Mouse (Mus musculus): ENCODE measurements at regions not wholly inside any gene's neighbourhood (a gene's known extent, or its start where the extent isn't known, plus 50 kb on each side); places are given as distances from the start of the nearest gene placed in this dataset.

DNA sequence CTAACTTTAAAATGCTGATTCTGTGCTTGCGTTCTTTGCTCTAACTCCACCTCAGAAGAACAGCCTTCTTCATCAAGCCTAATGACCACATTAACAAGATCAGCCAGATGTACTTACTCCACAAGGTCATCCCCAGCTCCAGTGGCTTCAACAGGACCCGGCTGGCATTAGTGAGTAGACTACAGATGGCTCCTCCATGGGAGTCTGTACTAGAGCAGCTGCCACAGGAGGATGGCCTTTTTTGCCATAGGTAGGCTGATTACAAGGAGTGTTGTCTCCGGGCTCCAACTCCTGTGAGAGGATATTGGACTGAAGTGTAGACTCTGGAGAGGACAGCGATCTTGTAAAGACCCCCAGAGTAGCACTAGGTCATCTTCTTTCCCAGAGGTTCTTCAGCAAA is 729.7 kb downstream of the Galc start:
- H3K27ac ChIP-seq (ENCODE audit: low read depth) = no peak overlapping the region
- 87% methylated on average over 4 of the region's 4 CpGs for WGBS
- no peak for TF ChIP-seq CTCF (IDR thresholded peaks at IDR 0.05; ENCODE audit: low read depth)
- no peak for TF ChIP-seq EP300 (IDR thresholded peaks at IDR 0.05; ENCODE audit: low read depth)
- H3K4me3 ChIP-seq (ENCODE audit: low read depth, low read length) = no peak overlapping the region
- no peak overlapping the region for H3K9ac ChIP-seq (replicated peaks; ENCODE audit: low read depth, low read length)
- no peaks in the 10 kb centered on the region for H3K36me3 ChIP-seq (replicated peaks; ENCODE audit: control insufficient read depth, insufficient read depth, low read length)
- DNase-seq (ENCODE audit: low spot score) = no peak
- ATAC-seq (ENCODE audit: insufficient read depth, low read depth) = no peak
- no peak overlapping the region for H3K4me2 ChIP-seq (ENCODE audit: low read depth, low read length)
- H3K9me3 ChIP-seq (replicated peaks; ENCODE audit: control insufficient read depth, low read length) = no peaks in the 10 kb centered on the region
- H3K4me1 ChIP-seq (ENCODE audit: control insufficient read depth, insufficient read depth) = peaks cover 4% of the 10 kb centered on the region; the same call in 1 of the 2 replicates
- no peaks in the 10 kb centered on the region for H3K27me3 ChIP-seq (ENCODE audit: control insufficient read depth, insufficient read depth, low read length)

DNA sequence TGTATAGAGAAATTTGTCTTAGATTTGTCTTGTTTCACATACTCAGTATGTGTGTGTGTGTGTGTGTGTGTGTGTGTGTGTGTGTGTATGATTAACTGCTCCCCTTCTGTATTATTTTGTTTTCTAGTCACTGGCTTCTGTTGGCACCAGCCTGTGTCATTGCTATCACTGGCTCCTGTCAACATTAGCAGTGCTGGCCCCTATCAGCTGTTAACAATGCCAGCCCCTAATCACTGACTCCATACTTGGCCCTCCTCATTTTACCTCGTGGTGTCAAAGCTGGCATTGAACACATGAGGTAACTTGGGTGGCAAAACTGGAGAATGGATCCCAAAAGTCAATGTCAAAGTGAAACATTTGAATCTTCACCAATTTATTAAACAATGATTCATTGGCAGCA is 733.3 kb downstream of the Galc start:
- WGBS = 3% methylated on average over 1 of the region's 1 CpGs

DNA sequence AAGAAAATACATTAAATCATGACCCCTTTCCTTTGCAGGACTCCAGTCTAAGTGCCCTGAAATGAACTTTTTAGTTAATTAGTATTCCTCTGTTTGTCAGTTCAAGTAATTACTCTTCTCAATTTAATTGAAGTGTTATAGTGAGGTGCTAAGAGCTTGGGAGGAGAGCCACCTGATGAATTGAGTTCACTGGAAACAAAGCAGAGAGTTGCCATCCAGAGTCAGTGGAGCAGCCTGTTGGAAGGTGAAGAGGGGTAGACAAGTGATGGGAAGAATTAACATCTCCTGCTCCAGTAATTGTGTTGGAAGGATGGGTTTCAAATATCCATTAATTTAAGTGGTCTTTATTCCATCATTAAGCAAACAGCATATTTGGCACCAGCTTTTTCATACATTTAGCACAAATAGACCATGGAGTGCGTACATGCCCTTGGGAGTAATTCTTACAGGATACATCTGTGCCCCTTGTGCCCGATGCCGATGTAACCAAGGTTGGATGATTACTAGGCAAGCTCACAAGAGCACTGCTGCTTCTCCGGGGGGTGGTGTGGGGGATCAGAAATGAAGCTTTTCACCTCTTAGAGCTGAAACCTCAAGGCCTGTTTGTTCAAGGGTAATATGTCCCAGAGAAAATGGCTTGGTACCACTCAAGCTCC is 739.3 kb downstream of the Galc start:
- Histone ChIP-seq H3K9me3 (replicated peaks; ENCODE audit: control insufficient read depth, low read length) (no peaks in the 10 kb centered on the region), H3K27me3 (ENCODE audit: control insufficient read depth, insufficient read depth, low read length) (no peaks in the 10 kb centered on the region), H3K4me1 (ENCODE audit: control insufficient read depth, insufficient read depth) (peaks cover 3% of the 10 kb centered on the region; the same call in 1 of the 2 replicates), H3K4me2 (ENCODE audit: low read depth, low read length) (no peak overlapping the region), H3K4me3 (ENCODE audit: low read depth, low read length) (no peak overlapping the region), H3K27ac (ENCODE audit: low read depth) (no peak overlapping the region), H3K9ac (replicated peaks; ENCODE audit: low read depth, low read length) (no peak overlapping the region), H3K36me3 (replicated peaks; ENCODE audit: control insufficient read depth, insufficient read depth, low read length) (no peaks in the 10 kb centered on the region)
- ATAC-seq (ENCODE audit: insufficient read depth, low read depth) (no peak), DNase-seq (ENCODE audit: low spot score) (no peak)
- 84% methylated on average over 4 of the region's 4 CpGs for WGBS
- TF ChIP-seq CTCF (IDR thresholded peaks at IDR 0.05; ENCODE audit: low read depth) = no peak
- no peak for TF ChIP-seq EP300 (IDR thresholded peaks at IDR 0.05; ENCODE audit: low read depth)

More for the DNA sequence above, 733.3 kb downstream of the Galc start:
- ATAC-seq (ENCODE audit: insufficient read depth, low read depth) = peak; percentile 73
- Histone ChIP-seq H3K27me3 (ENCODE audit: control insufficient read depth, insufficient read depth, low read length) (no peaks in the 10 kb centered on the region), H3K36me3 (replicated peaks; ENCODE audit: control insufficient read depth, insufficient read depth, low read length) (no peaks in the 10 kb centered on the region), H3K4me2 (ENCODE audit: low read depth, low read length) (no peak overlapping the region), H3K4me3 (ENCODE audit: low read depth, low read length) (no peak overlapping the region), H3K4me1 (ENCODE audit: control insufficient read depth, insufficient read depth) (peaks cover 4% of the 10 kb centered on the region; the same call in 1 of the 2 replicates), H3K9ac (replicated peaks; ENCODE audit: low read depth, low read length) (no peak overlapping the region), H3K9me3 (replicated peaks; ENCODE audit: control insufficient read depth, low read length) (no peaks in the 10 kb centered on the region), H3K27ac (ENCODE audit: low read depth) (no peak overlapping the region)
- TF ChIP-seq CTCF (IDR thresholded peaks at IDR 0.05; ENCODE audit: low read depth) (no peak), EP300 (IDR thresholded peaks at IDR 0.05; ENCODE audit: low read depth) (no peak)
- peak; percentile 10 for DNase-seq (ENCODE audit: low spot score)

DNA sequence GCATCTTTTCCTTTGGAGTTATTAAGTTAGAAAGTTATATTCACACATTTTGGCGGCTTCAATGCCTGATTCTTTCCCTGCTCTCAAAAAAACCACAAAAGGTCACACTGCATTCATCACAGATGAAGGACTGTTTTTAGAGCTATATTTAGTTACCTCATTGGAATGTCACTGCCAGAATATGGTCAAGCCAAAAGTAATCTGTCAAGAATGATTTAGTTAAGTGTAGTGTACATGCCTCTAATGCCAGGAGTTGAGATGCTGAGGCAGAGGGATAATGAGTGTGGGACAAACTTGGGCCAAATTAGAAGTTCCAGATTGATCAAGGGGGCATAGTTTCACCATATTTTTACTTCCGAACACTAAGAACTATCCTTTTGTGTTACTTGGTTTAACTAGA is 741.7 kb downstream of the Galc start:
- peak; percentile 83 for ATAC-seq (ENCODE audit: insufficient read depth, low read depth)
- 42% methylated on average over 2 of the region's 2 CpGs for WGBS
- Histone ChIP-seq H3K9me3 (replicated peaks; ENCODE audit: control insufficient read depth, low read length) (no peaks in the 10 kb centered on the region), H3K4me1 (ENCODE audit: control insufficient read depth, insufficient read depth) (peaks cover 3% of the 10 kb centered on the region; the same call in 1 of the 2 replicates), H3K4me2 (ENCODE audit: low read depth, low read length) (no peak overlapping the region), H3K36me3 (replicated peaks; ENCODE audit: control insufficient read depth, insufficient read depth, low read length) (no peaks in the 10 kb centered on the region), H3K9ac (replicated peaks; ENCODE audit: low read depth, low read length) (no peak overlapping the region), H3K27me3 (ENCODE audit: control insufficient read depth, insufficient read depth, low read length) (no peaks in the 10 kb centered on the region), H3K27ac (ENCODE audit: low read depth) (peak overlapping the region; percentile 52), H3K4me3 (ENCODE audit: low read depth, low read length) (no peak overlapping the region)
- TF ChIP-seq EP300 (IDR thresholded peaks at IDR 0.05; ENCODE audit: low read depth) = no peak
- no peak for TF ChIP-seq CTCF (IDR thresholded peaks at IDR 0.05; ENCODE audit: low read depth)
- peak; percentile 48 for DNase-seq (ENCODE audit: low spot score)

DNA sequence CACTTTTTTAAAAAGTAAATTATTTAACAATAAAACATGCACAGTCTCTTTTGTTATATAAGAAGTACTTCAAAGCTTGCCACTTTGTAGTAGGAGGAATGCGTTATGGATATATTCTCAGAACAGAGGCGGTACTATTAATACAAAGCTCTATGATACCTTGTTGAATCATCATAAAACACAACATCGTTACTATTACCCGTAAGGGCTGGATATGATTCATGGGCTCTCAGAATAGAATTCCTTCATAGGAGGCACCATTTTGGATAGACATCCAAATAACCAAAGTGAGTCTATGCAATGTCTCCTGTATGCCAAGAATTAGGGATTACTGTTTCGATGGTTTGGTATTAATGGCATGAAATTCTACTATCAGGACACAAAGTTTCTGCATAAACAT is 743.5 kb downstream of the Galc start:
- H3K4me1 ChIP-seq (ENCODE audit: control insufficient read depth, insufficient read depth) = peaks cover 3% of the 10 kb centered on the region; the same call in 1 of the 2 replicates

DNA sequence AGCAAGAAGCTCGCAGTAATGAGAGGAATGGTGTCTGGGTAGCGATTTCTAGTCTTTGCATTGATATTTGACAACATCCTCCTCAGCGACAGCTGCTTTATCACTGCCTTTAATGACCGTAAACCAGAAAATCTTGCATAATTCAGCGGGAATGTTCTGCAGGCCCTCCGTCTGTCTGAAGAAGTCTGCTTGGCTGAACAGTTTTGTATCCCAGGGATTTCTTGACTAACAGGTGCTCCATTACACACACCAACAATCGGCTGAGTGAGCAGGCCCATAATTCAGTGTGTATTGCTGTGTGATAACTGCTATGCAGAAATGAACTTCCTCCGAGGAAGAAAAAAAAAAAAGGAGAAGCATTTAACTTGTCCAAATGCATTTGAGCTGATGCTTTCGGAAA is 747.4 kb downstream of the Galc start:
- DNase-seq (ENCODE audit: low spot score) (no peak), ATAC-seq (ENCODE audit: insufficient read depth, low read depth) (no peak)
- WGBS = 69% methylated on average over 9 of the region's 9 CpGs
- Histone ChIP-seq H3K27ac (ENCODE audit: low read depth) (no peak overlapping the region), H3K36me3 (replicated peaks; ENCODE audit: control insufficient read depth, insufficient read depth, low read length) (no peaks in the 10 kb centered on the region), H3K9ac (replicated peaks; ENCODE audit: low read depth, low read length) (no peak overlapping the region), H3K27me3 (ENCODE audit: control insufficient read depth, insufficient read depth, low read length) (no peaks in the 10 kb centered on the region), H3K4me1 (ENCODE audit: control insufficient read depth, insufficient read depth) (no peaks in the 10 kb centered on the region), H3K4me2 (ENCODE audit: low read depth, low read length) (no peak overlapping the region), H3K4me3 (ENCODE audit: low read depth, low read length) (no peak overlapping the region), H3K9me3 (replicated peaks; ENCODE audit: control insufficient read depth, low read length) (no peaks in the 10 kb centered on the region)
- TF ChIP-seq EP300 (IDR thresholded peaks at IDR 0.05; ENCODE audit: low read depth) = no peak
- no peak for TF ChIP-seq CTCF (IDR thresholded peaks at IDR 0.05; ENCODE audit: low read depth)

More for the DNA sequence above, 743.5 kb downstream of the Galc start:
- Histone ChIP-seq H3K27ac (ENCODE audit: low read depth) (no peak overlapping the region), H3K27me3 (ENCODE audit: control insufficient read depth, insufficient read depth, low read length) (no peaks in the 10 kb centered on the region), H3K4me2 (ENCODE audit: low read depth, low read length) (no peak overlapping the region), H3K36me3 (replicated peaks; ENCODE audit: control insufficient read depth, insufficient read depth, low read length) (no peaks in the 10 kb centered on the region), H3K4me3 (ENCODE audit: low read depth, low read length) (no peak overlapping the region), H3K9me3 (replicated peaks; ENCODE audit: control insufficient read depth, low read length) (no peaks in the 10 kb centered on the region), H3K9ac (replicated peaks; ENCODE audit: low read depth, low read length) (no peak overlapping the region)
- no peak for ATAC-seq (ENCODE audit: insufficient read depth, low read depth)
- WGBS = 93% methylated on average over 5 of the region's 5 CpGs
- TF ChIP-seq EP300 (IDR thresholded peaks at IDR 0.05; ENCODE audit: low read depth) = no peak
- TF ChIP-seq CTCF (IDR thresholded peaks at IDR 0.05; ENCODE audit: low read depth) = no peak
- DNase-seq (ENCODE audit: low spot score) = no peak
